Mouse (Mus musculus): Measurements from ENCODE around the gene Lactb.

The Lactb gene

GRCm38 (mm10) chr9:66975239-66975645 is at the start of gene Lactb:
TSS of gene Lactb (minus strand) at chr9:66975484.
- peak; percentile 96 to 97 for DNase-seq

- peak in 1 of 2 experiments; percentile 47 for DNase-seq
Observed at GRCm38 (mm10) chr9:67023371-67023770, 48.1 kb upstream of the Lactb start.

GRCm38 (mm10) chr9:67020063-67020462 is 44.8 kb upstream of the Lactb start:
- DNase-seq = no peak

- DNase-seq = no peak
Observed at GRCm38 (mm10) chr9:67013501-67013900, 38.2 kb upstream of the Lactb start.

GRCm38 (mm10) chr9:67012470-67012869 is 37.2 kb upstream of the Lactb start:
- DNase-seq = peak; percentile 71 to 89

GRCm38 (mm10) chr9:67011483-67011882 is 36.2 kb upstream of the Lactb start:
- no peak for DNase-seq

- no peak for DNase-seq
Observed at GRCm38 (mm10) chr9:67008781-67009180, 33.5 kb upstream of the Lactb start.

- DNase-seq = no peak
Observed at GRCm38 (mm10) chr9:67006376-67006775, 31.1 kb upstream of the Lactb start.

GRCm38 (mm10) chr9:67005161-67005742 is 30.0 kb upstream of the Lactb start:
- DNase-seq = no peak

- DNase-seq = no peak
Observed at GRCm38 (mm10) chr9:67003656-67004055, 28.4 kb upstream of the Lactb start.

GRCm38 (mm10) chr9:67003156-67003555 is 27.9 kb upstream of the Lactb start:
- no peak for DNase-seq

GRCm38 (mm10) chr9:67001506-67001905 is 26.2 kb upstream of the Lactb start:
- DNase-seq = no peak

- peak; percentile 85 to 87 for DNase-seq
Observed at GRCm38 (mm10) chr9:67001050-67001449, 25.8 kb upstream of the Lactb start.

- no peak for DNase-seq
Observed at GRCm38 (mm10) chr9:66999698-67000097, 24.4 kb upstream of the Lactb start.

- DNase-seq = no peak
Observed at GRCm38 (mm10) chr9:66991750-66992410, 16.6 kb upstream of the Lactb start.

GRCm38 (mm10) chr9:66991021-66991749 is 15.9 kb upstream of the Lactb start:
- DNase-seq = no peak

- DNase-seq = no peak
Observed at GRCm38 (mm10) chr9:66990046-66990445, 14.8 kb upstream of the Lactb start.

- DNase-seq = no peak
Observed at GRCm38 (mm10) chr9:66989581-66989980, 14.3 kb upstream of the Lactb start.

- peak; percentile 79 to 85 for DNase-seq
Observed at GRCm38 (mm10) chr9:66988888-66989414, 13.7 kb upstream of the Lactb start.

- DNase-seq = no peak
Observed at GRCm38 (mm10) chr9:66988198-66988887, 13.1 kb upstream of the Lactb start.

- DNase-seq = peak; percentile 39 to 53
Observed at GRCm38 (mm10) chr9:66985377-66985776, 10.1 kb upstream of the Lactb start.

GRCm38 (mm10) chr9:66982085-66982484 is 6.8 kb upstream of the Lactb start:
- DNase-seq = no peak

GRCm38 (mm10) chr9:66980458-66980857 is 5.2 kb upstream of the Lactb start:
- DNase-seq = peak; percentile 74 to 87

All from lung, postnatal 4 days (tissue).